In genomic region chr2:60171786-60172530, GRCm38 (mm10) we compare ENCODE assay signal across 8 mouse cellular contexts. TPM values are rescaled to one million over a fixed set of nuclear protein-coding genes. Genes with fewer than 3 reads are reported as not detected.
DNase-seq lines count a peak whose midpoint lies in the region; ATAC-seq and TF ChIP-seq lines count a peak whose summit lies in the region.

No protein-coding gene starts in this region.

- H3K27me3 ChIP-seq in kidney, embryonic 14.5 days (ENCODE audit: control insufficient read depth, insufficient read depth, low read length) = no peaks in the 10 kb centered on the region
- no peaks in the 10 kb centered on the region for H3K27me3 ChIP-seq in MEL (ENCODE audit: control insufficient read depth in 1 of 2, insufficient read depth in 2 of 2, low read length in 2 of 2)
- no peaks in the 10 kb centered on the region for H3K27me3 ChIP-seq in cerebellum, adult 2 months (ENCODE audit: control insufficient read depth, insufficient read depth, low read length)
- no peaks in the 10 kb centered on the region for H3K27me3 ChIP-seq in kidney, postnatal 0 days (ENCODE audit: insufficient read depth, low read length)
- H3K27me3 ChIP-seq in forebrain, embryonic 15.5 days = no peaks in the 10 kb centered on the region

- no peak for TF ChIP-seq RAD21 in MEL (IDR thresholded peaks at IDR 0.05; ENCODE audit: low read depth, low read length)

- H3K4me3 ChIP-seq in kidney, embryonic 14.5 days (ENCODE audit: low read length) = no peak overlapping the region
- no peak overlapping the region for H3K4me3 ChIP-seq in MEL (ENCODE audit: control insufficient read depth in 1 of 2, insufficient read depth in 1 of 2, low read depth in 2 of 2, low read length in 2 of 2)
- H3K4me3 ChIP-seq in cerebellum, adult 2 months (replicated peaks; ENCODE audit: insufficient read depth, low read depth, low read length) = no peak overlapping the region
- no peak overlapping the region for H3K4me3 ChIP-seq in kidney, postnatal 0 days (replicated peaks; ENCODE audit: low read depth, low read length)
- no peak overlapping the region for H3K4me3 ChIP-seq in forebrain, embryonic 15.5 days

- TF ChIP-seq CTCF in MEL (IDR thresholded peaks at IDR 0.05 in 2 of 3, conservative IDR thresholded peaks at IDR 0.05 in 1 of 3; ENCODE audit: control insufficient read depth in 1 of 3, insufficient read depth in 1 of 3, low read depth in 2 of 3, low read length in 3 of 3, poor library complexity in 1 of 3, severe bottlenecking in 1 of 3) = no peak
- TF ChIP-seq CTCF in cerebellum, adult 2 months (IDR thresholded peaks at IDR 0.05; ENCODE audit: borderline replicate concordance, insufficient read depth, low read depth, low read length) = peak; percentile 20; the same call in 1 of the 2 replicates
- 0 out of 2 replicates have a peak, but pooled peaks have one; percentile 5 for TF ChIP-seq CTCF in kidney, postnatal 0 days (IDR thresholded peaks at IDR 0.05; ENCODE audit: low read depth)

- no peaks in the 10 kb centered on the region for H3K4me1 ChIP-seq in kidney, embryonic 14.5 days (ENCODE audit: control insufficient read depth, insufficient read depth, low read length)
- no peaks in the 10 kb centered on the region for H3K4me1 ChIP-seq in MEL (ENCODE audit: control insufficient read depth in 1 of 2, insufficient read depth in 2 of 2, low read length in 2 of 2)
- H3K4me1 ChIP-seq in cerebellum, adult 2 months (ENCODE audit: control insufficient read depth, insufficient read depth, low read length) = peaks cover 3% of the 10 kb centered on the region
- H3K4me1 ChIP-seq in kidney, postnatal 0 days (replicated peaks; ENCODE audit: insufficient read depth, low read length) = no peaks in the 10 kb centered on the region
- H3K4me1 ChIP-seq in forebrain, embryonic 15.5 days = no peaks in the 10 kb centered on the region

- H3K36me3 ChIP-seq in kidney, embryonic 14.5 days (ENCODE audit: control insufficient read depth, insufficient read depth, low read length) = no peaks in the 10 kb centered on the region
- H3K36me3 ChIP-seq in MEL (ENCODE audit: control insufficient read depth in 1 of 2, insufficient read depth in 2 of 2, low read length in 2 of 2) = no peaks in the 10 kb centered on the region
- no peaks in the 10 kb centered on the region for H3K36me3 ChIP-seq in kidney, postnatal 0 days (ENCODE audit: insufficient read depth, low read length)
- H3K36me3 ChIP-seq in forebrain, embryonic 15.5 days = no peaks in the 10 kb centered on the region

- WGBS in kidney, embryonic 14.5 days = 73% methylated on average over 7 of the region's 7 CpGs
- 42% methylated on average over 7 of the region's 7 CpGs for WGBS in cerebellum, adult 2 months
- 52% methylated on average over 7 of the region's 7 CpGs for WGBS in kidney, postnatal 0 days
- 53% methylated on average over 7 of the region's 7 CpGs for WGBS in forebrain, embryonic 15.5 days

- no peak for TF ChIP-seq POLR2A in MEL (IDR thresholded peaks at IDR 0.05; ENCODE audit: control insufficient read depth in 1 of 2, insufficient read depth in 1 of 2, low read depth in 1 of 2, low read length in 2 of 2, poor library complexity in 1 of 2)
- TF ChIP-seq POLR2A in cerebellum, adult 2 months (IDR thresholded peaks at IDR 0.05; ENCODE audit: borderline replicate concordance, insufficient read depth, low read length) = no peak

- H3K4me2 ChIP-seq in kidney, embryonic 14.5 days (replicated peaks; ENCODE audit: low read depth, low read length) = no peak overlapping the region
- H3K4me2 ChIP-seq in kidney, postnatal 0 days (ENCODE audit: low read length) = no peak overlapping the region
- H3K4me2 ChIP-seq in forebrain, embryonic 15.5 days (replicated peaks) = no peak overlapping the region

- TF ChIP-seq EP300 in MEL (IDR thresholded peaks at IDR 0.05; ENCODE audit: low read depth in 1 of 2, low read length in 2 of 2) = no peak

- DNase-seq in kidney, adult 18-20 months = peak; percentile 52
- DNase-seq in MEL (ENCODE audit: low read depth, low spot score) = peak; percentile 9
- DNase-seq in cerebellum, adult 2 months = peak; percentile 33 to 61
- DNase-seq in kidney, postnatal 0 days (ENCODE audit: low spot score) = no peak
- DNase-seq in monocyte, adult 2 months (ENCODE audit: low read depth in 1 of 2, low spot score in 2 of 2) = peak; percentile 38 to 48

- H3K9me3 ChIP-seq in kidney, embryonic 14.5 days (ENCODE audit: control insufficient read depth, low read length) = peaks cover 3% of the 10 kb centered on the region; the same call in 1 of the 2 replicates
- no peaks in the 10 kb centered on the region for H3K9me3 ChIP-seq in MEL (replicated peaks; ENCODE audit: insufficient read depth, low read length)
- no peaks in the 10 kb centered on the region for H3K9me3 ChIP-seq in kidney, postnatal 0 days (replicated peaks; ENCODE audit: low read length)
- H3K9me3 ChIP-seq in forebrain, embryonic 15.5 days = no peaks in the 10 kb centered on the region

- ATAC-seq in kidney, embryonic 14.5 days (ENCODE audit: low FRiP score, low TSS enrichment) = no peak
- ATAC-seq in kidney, postnatal 0 days (replicated peaks; ENCODE audit: low FRiP score, low read depth) = peak; percentile 84
- no peak for ATAC-seq in inflammation-experienced regulatory T-cells, adult 6 months
- no peak for ATAC-seq in forebrain, embryonic 15.5 days (replicated peaks)

- H3K27ac ChIP-seq in kidney, embryonic 14.5 days (ENCODE audit: low read depth, low read length) = no peak overlapping the region
- H3K27ac ChIP-seq in MEL (ENCODE audit: control insufficient read depth, low read depth, low read length) = no peak overlapping the region
- H3K27ac ChIP-seq in cerebellum, adult 2 months (ENCODE audit: insufficient read depth, low read length) = no peak overlapping the region
- no peak overlapping the region for H3K27ac ChIP-seq in kidney, postnatal 0 days
- no peak overlapping the region for H3K27ac ChIP-seq in forebrain, embryonic 15.5 days (replicated peaks)

- no peaks in the 10 kb centered on the region for H3K79me2 ChIP-seq in MEL (ENCODE audit: control insufficient read depth, insufficient read depth, low read length, poor library complexity)

- H3K9ac ChIP-seq in kidney, embryonic 14.5 days (ENCODE audit: low read depth, low read length) = no peak overlapping the region
- H3K9ac ChIP-seq in MEL (ENCODE audit: control insufficient read depth, low read depth, low read length, poor library complexity, severe bottlenecking) = no peak overlapping the region
- no peak overlapping the region for H3K9ac ChIP-seq in kidney, postnatal 0 days (ENCODE audit: low read depth, low read length)
- H3K9ac ChIP-seq in forebrain, embryonic 15.5 days (replicated peaks) = no peak overlapping the region

TF ChIP-seq in MEL, 35 proteins besides CTCF, POLR2A, EP300 and RAD21:
- TF ChIP-seq CHD2 (IDR thresholded peaks at IDR 0.05; ENCODE audit: low read length) (no peak), TAL1 (IDR thresholded peaks at IDR 0.05; ENCODE audit: low read length) (no peak), NELFE (IDR thresholded peaks at IDR 0.05; ENCODE audit: low read depth, low read length) (no peak), TBP (IDR thresholded peaks at IDR 0.05; ENCODE audit: low read depth, low read length) (no peak), E2F4 (IDR thresholded peaks at IDR 0.05; ENCODE audit: borderline replicate concordance, low read depth, low read length) (no peak), ZKSCAN1 (IDR thresholded peaks at IDR 0.05; ENCODE audit: low read depth, low read length) (no peak), USF1 (IDR thresholded peaks at IDR 0.05; ENCODE audit: low read depth, low read length) (no peak)

RNA-seq across cellular contexts. Expression of gene Baz2b, which starts 37.7 kb away (rescaled TPM):
- 45.6 and 70.4 TPM in 2 replicates for polyA plus RNA-seq in kidney, embryonic 14.5 days (2014; fragmentation: Nextera tagmentation; extraction: Ambion mirVana)
- 5.5 and 5.7 TPM in 2 replicates for total RNA-seq in MEL (2012; rRNA removed)
- polyA plus RNA-seq in MEL (2012; ENCODE audit: insufficient read depth in 1 of 2, insufficient read length in 2 of 2, low read depth in 1 of 2, low replicate concordance in 2 of 2, missing spikeins in 1 of 2) = 10 to 100 TPM in 1 of 2 experiments, not detected in 1; 11.4 TPM
- polyA plus RNA-seq in cerebellum, adult 2 months (2012; rRNA removed) = 46.2 and 55.1 TPM in 2 replicates
- 51.7 and 53.9 TPM in 2 replicates for polyA plus RNA-seq in kidney, postnatal 0 days (2015; fragmentation: Nextera tagmentation; extraction: Ambion mirVana)
- polyA plus RNA-seq in inflammation-experienced regulatory T-cells, adult 6 months (2017; shearing (Covaris generic)) = 10 to 100 TPM; 18.1 to 36.0 (median 30.1) TPM
- 71.6 and 75.0 TPM in 2 replicates for polyA plus RNA-seq in forebrain, embryonic 15.5 days (2015; fragmentation: Nextera tagmentation; extraction: Ambion mirVana)

RNA-seq across cellular contexts. Expression of gene March7, which starts 37.7 kb away (rescaled TPM):
- 52.6 and 81.2 TPM in 2 replicates for polyA plus RNA-seq in kidney, embryonic 14.5 days (2014; fragmentation: Nextera tagmentation; extraction: Ambion mirVana)
- 36.4 and 42.6 TPM in 2 replicates for total RNA-seq in MEL (2012; rRNA removed)
- polyA plus RNA-seq in MEL (2012; ENCODE audit: insufficient read depth in 1 of 2, insufficient read length in 2 of 2, low read depth in 1 of 2, low replicate concordance in 2 of 2, missing spikeins in 1 of 2) = 10 to 100 TPM in 1 of 2 experiments, not detected in 1; 32.3 TPM
- polyA plus RNA-seq in cerebellum, adult 2 months (2012; rRNA removed) = 39.5 and 45.2 TPM in 2 replicates
- polyA plus RNA-seq in kidney, postnatal 0 days (2015; fragmentation: Nextera tagmentation; extraction: Ambion mirVana) = 60.3 and 64.3 TPM in 2 replicates
- polyA plus RNA-seq in inflammation-experienced regulatory T-cells, adult 6 months (2017; shearing (Covaris generic)) = 100 to 1,000 TPM in 2 of 3 experiments, 10 to 100 TPM in 1; 78.5 to 110 (median 102) TPM
- 103 and 114 TPM in 2 replicates for polyA plus RNA-seq in forebrain, embryonic 15.5 days (2015; fragmentation: Nextera tagmentation; extraction: Ambion mirVana)

Comparison
In these comparisons a context has a peak if more than half of its experiments do, and no peak if none do; other contexts are left out.
1. CTCF ChIP-seq: peak in cerebellum, adult 2 months (single experiment) and kidney, postnatal 0 days (single experiment); none in MEL (0 of 3).